Mouse (Mus musculus) adrenal gland, postnatal 36 days (tissue): ENCODE measurements around the gene Lrrc73. TPM values are rescaled to one million over a fixed set of nuclear protein-coding genes. Genes with fewer than 3 reads are reported as not detected.

Experiments
- DNase-seq, 2 experiments: peaks; one replicate each; pipeline ENCODE4 v3.0.0; 2021; ENCODE audit warnings: mixed read lengths in 1 of 2
- long read RNA-seq, 2 experiments: library from polyadenylated mRNA; stranded (forward); transcript quantifications; one replicate each; pipeline ENCODE4 v2.0.0; 2021; ENCODE audit warnings: borderline sequencing depth in 2 of 2
- total RNA-seq, 2 experiments: library from RNA; stranded (reverse); gene quantifications; 2 replicates each; pipeline ENCODE4 v1.2.3; 2021

The Lrrc73 gene
- total RNA-seq: 1 to 10 TPM; 5.4 to 8.9 TPM
- long read RNA-seq, experiment 1, partial matches to known transcripts: 0 of 4 reads
- long read RNA-seq, experiment 1, other reads (novel, unspliced or antisense): 0 of 4 reads
- long read RNA-seq, experiment 2, partial matches to known transcripts: 0 of 2 reads
- long read RNA-seq, experiment 2, other reads (novel, unspliced or antisense): 0 of 2 reads

- peak; percentile 96 to 98 for DNase-seq
These were observed at the start of gene Lrrc73 for GRCm38 (mm10) chr17:46253452-46254084. Gene Lrrc73, plus strand, starts transcription at chr17:46253531.

- no peak for DNase-seq
These were observed 46.7 kb upstream of the Lrrc73 start for GRCm38 (mm10) chr17:46206676-46207075.

- DNase-seq: no peak
These were observed 42.8 kb upstream of the Lrrc73 start for GRCm38 (mm10) chr17:46210550-46210949.

DNA sequence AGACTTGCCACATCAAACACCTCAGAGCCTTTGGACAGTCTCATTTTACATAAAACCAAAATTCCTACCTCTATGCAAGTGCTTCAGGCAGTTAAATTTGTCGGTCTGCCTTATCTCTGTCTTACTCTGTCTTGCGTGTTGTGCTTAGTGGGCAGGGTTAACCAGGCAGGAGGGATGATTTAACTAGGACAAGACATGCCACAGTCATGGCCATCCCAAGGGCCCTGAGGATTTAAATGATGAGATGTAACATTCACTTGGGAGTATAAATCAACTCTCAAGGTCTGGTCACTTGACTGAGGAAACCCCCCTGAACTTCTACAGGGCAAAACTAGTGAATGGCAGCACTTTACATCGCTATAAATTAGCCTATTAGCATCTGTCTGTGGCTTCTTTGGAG, 31.7 kb upstream of the Lrrc73 start:
- peak; percentile 49 to 62 for DNase-seq

DNA sequence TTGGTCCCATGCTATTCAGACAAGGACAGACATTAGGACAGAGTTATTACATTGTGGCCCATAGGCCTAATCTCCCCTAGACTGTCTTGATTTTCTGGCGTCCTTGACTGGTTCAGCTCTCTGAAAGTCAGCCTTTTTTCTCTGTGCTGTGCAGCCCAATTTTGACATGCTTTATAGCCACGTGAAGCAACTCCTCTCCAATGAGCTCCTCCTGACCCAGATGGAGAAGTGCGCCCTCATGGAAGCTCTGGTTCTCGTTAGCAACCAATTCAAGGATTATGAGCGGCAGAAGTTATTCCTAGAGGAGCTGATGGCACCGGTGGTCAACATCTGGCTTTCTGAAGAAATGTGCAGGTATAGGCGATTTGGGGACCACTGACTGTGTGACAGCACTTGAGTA, 25.8 kb upstream of the Lrrc73 start:
- DNase-seq: peak; percentile 68 to 71

DNA sequence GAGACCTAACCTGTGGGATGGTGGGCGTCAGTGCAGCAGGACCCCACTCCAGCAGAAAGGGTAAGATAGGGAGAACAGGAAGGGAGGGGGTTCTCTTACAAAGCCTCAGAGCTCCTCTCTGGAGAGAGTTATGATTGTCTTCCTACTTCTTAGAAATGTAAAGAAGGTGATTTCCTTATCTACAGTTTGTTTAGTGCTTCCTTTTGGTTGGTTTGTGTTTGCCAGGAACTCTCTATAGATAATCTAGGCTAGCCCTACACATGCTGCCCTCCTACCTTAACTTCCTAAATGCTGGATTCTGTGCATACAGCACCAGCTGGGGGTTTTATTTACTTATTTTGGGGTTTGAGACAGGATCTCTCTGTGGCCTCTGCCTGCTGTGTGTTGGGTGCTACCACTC, 17.3 kb upstream of the Lrrc73 start:
- no peak for DNase-seq

- DNase-seq: no peak
These were observed 16.3 kb upstream of the Lrrc73 start for GRCm38 (mm10) chr17:46237079-46237478.

DNA sequence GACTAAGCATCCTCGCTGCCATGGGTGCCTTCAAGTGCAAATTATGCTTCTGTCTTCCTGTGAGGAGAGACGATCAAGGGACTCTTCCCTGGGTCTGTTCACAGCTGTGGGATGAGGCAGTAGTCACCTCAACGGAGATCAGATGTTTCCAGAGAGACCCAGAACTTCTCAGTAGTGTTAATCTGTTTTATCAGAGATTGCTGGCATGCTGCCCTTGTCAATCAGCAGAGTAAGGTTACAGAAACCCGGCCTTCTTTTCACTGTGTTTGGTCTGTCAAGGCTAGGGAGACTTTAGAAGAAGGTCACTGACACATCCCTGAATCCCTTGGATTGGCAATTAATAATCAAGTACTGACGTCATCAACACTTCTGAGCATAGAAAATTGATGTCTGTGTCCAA, 15.9 kb upstream of the Lrrc73 start:
- peak; percentile 60 to 62 for DNase-seq

GRCm38 (mm10) chr17:46239516-46240114, 13.7 kb upstream of the Lrrc73 start:
- DNase-seq: no peak

DNA sequence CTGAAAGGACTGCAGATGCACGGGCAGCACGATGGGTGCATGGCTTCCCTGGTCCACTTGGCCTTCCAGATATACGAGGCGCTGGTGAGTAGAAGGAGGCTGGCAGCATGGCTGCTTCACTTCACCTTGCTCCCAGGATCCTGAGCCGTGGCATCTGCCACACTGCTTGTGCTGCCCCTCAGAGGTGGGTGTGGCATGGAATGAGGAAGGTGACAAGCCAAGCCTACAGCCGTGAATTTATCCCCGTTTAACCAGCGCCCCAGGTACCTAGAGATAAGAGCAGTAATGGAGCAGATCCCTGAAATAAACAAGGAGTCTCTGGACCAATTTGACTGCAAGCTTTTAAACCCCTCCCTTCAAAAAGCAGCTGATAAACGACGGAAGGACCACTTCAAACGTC, 11.9 kb upstream of the Lrrc73 start:
- no peak for DNase-seq

- no peak for DNase-seq
These were observed 11.1 kb upstream of the Lrrc73 start for GRCm38 (mm10) chr17:46242274-46242673.

- peak; percentile 40 to 50 for DNase-seq
These were observed 10.3 kb upstream of the Lrrc73 start for GRCm38 (mm10) chr17:46242993-46243392.

DNA sequence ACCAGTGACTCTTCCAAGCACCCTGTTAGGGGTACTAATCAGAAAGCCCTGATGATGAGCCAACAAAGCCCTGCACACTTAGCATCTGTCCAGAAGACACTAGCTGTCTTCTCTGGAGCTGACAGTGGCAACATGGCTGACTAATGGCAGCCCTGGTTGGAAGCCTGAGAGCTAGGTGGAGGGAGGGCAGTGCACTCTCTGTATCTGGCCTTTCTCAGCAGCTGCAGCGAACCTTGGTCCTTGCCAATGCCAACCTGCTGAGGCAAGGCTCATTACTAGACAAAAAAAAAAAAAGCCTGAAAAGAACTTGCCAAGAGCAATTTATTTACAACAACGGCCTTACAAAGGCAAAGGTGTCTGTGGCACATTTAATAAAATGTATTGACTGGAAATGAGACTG, 9.7 kb upstream of the Lrrc73 start:
- DNase-seq: peak; percentile 35 to 56

DNA sequence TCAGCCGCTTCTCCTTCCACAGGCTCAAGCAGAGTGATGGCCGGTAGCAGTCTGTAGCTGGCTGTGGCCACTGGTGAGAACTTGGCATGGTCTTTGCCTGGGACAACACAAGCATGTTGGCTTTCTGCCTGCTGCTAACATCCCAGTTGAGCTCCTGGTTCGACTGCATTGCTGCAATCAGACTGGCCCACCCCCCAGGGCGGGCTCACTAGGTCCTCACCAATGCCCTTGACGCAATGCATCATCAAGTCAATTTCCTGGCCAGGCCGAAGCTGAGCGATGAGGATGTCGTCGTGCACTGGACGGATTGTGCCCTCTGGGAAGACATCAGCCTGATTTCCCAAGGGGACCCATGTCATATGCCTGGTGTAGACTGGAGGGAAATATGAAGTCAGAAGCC, 8.8 kb upstream of the Lrrc73 start:
- DNase-seq: peak; percentile 89 to 90

DNA sequence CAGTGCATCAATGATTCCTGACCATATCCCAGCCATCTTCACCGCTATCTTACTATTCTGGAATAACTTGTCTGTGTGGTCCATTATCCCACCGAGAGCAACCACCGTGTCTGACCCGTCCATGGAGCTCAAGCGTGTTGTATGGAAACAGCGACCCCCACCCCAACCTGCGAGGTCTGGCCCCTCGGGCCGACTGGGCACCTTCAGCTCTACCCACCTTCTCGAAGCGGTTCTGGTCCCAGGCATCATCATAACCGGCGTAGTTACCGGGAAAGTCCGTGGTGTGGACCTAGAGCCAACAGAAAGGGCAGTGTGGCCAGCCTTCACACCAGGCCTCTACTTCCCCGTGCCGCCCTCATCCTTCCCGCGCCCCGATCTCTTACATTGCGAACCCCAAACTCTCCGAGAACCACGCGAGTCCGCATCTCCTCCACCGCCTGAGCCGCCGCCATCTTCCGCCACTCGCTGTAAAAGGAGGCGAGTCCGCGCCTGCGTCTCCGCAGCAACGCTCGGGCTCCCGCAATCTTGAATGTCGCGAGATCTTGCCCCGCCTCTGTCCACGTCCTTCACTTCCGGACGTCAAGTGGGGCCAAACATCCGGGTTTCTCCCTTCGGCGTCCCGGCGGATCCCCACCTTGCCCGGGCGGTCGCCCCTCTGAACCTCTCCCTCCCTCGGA, 5.7 kb upstream of the Lrrc73 start, which contains the start of the genes Polr1c and Yipf3:
Polr1c (minus strand) TSS at position 543 of the 677 bp plus-strand sequence.
Yipf3 (plus strand) TSS at position 569 of the 677 bp plus-strand sequence.
- peak; percentile 96 for DNase-seq

DNA sequence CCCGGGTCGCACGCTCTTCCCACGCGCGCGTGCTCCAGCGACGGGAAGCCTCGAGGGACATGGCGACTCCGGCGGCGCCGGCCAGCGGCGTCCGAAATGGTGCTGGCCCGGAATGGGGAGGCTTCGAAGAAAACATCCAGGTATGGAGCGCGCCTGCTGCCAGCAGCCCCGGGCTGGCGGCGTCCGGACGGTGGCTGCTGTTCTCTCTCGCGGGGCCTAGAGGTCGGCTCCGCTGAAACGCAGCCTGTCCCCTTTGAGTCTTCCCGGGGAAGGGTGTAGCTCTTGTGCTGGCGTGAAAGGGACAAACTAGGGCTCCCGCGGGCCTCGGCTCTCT, 5.2 kb upstream of the Lrrc73 start:
- no peak for DNase-seq

DNA sequence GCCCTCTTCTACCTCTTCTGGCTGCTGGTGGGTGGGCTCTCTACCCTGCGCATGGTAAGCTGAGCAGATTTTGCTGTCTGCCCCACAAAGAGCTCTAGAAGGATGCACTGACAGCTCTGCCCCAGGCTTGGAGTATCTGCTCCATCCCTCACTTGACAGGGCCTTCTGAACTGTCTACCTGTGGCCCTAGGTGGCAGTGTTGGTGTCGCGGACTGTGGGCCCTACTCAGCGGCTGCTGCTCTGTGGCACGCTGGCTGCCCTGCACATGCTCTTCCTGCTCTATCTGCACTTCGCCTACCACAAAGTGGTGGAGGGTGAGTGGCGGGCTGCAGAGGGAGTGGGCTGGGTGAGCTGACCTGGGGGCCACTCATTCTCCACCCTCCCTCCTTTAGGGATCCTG, 2.2 kb upstream of the Lrrc73 start:
- DNase-seq: no peak

DNA sequence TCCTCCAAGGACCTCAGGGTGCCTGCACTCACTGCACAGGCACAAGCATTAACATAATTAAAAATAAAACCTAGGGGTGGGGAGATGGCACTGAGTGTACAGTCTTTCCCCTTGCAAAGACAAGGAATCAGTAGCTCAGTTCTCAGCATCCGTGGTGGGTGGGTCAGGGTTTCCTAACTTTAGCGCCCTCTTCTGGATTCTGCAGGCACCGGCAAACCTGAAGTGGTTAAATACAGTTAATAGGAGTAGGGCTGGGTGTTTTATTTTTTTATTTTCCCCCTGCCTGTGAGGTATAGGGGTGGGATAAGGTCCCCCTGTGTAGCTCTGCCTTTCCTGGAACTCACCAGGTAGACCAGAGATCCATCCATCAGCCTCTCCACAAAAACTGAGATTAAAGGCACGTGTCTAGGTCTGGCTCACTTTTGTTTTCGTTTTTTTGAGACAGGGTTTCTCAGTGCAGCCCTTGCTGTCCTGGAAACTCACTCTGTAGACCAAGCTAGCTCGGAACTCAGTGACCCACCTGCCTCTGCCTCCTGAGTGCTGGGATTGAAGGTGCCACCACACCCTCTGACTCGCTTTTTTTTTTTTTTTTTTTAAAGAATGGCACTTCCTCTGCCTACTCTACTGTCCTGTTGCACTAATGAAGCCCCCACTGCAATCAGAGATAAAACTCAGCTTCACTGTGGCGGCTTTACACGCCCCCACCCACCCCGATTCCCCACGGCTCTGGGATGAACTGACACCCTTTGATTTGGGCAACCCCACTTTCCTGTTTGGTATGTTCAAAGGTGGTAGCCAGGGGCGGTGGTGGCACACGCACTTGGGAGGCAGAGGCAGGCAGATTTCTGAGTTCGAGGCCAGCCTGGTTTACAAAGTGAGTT, 520 bp upstream of the Lrrc73 start:
- DNase-seq: peak; percentile 60 to 72

DNA sequence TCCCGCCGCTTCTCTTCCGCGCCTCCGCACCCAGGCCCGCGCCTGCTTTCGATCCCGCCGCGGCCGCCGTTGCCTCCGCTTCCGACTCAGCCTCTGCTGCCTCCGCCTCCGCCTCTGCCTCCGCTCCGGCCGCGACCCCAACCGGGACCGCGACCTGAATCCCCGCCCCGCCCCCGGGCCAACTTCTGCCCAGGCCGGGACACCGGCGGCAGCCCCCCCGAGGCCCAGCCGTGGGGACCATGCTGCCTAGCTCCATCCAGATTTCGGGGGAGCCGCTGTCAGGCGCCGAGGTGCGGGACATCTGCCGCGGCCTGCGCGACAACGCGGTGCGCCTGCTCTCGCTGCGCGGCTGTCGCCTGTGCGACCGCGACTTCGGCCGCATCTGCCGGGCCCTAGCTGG, 775 bp downstream of the Lrrc73 start:
- DNase-seq: peak in 1 of 2 experiments; percentile 66

DNA sequence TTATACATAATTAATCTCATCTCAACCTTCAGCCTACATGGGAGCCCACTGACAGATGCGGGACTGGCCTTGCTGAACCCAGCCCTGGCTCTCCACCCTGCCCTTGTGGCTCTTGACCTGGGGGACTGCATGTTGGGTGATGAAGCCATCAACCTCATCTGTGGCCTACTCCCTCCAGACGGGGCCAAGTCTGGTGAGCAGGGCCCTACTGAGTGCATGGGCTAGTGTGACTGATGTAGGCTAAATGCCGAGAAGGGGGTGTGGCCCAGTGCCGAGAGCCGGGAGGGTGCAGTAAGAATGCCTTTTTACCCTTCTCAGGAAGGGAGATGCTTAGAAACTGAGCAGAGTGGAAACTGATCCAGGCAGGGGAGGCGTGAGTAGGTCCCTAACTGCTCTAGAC, 1.8 kb downstream of the Lrrc73 start:
- DNase-seq: no peak

GRCm38 (mm10) chr17:46258279-46259053, 5.1 kb downstream of the Lrrc73 start:
- no peak for DNase-seq
